Mouse (Mus musculus) CD4-positive helper T cell, adult 2 months (primary cell): Measurements from ENCODE around the gene Cetn2.

Source experiments
- DNase-seq: peaks from one replicate; pipeline ENCODE4 v3.0.0-alpha.2; 2012; ENCODE audit warnings: low read depth, missing footprints, low spot score

Gene Cetn2

DNA sequence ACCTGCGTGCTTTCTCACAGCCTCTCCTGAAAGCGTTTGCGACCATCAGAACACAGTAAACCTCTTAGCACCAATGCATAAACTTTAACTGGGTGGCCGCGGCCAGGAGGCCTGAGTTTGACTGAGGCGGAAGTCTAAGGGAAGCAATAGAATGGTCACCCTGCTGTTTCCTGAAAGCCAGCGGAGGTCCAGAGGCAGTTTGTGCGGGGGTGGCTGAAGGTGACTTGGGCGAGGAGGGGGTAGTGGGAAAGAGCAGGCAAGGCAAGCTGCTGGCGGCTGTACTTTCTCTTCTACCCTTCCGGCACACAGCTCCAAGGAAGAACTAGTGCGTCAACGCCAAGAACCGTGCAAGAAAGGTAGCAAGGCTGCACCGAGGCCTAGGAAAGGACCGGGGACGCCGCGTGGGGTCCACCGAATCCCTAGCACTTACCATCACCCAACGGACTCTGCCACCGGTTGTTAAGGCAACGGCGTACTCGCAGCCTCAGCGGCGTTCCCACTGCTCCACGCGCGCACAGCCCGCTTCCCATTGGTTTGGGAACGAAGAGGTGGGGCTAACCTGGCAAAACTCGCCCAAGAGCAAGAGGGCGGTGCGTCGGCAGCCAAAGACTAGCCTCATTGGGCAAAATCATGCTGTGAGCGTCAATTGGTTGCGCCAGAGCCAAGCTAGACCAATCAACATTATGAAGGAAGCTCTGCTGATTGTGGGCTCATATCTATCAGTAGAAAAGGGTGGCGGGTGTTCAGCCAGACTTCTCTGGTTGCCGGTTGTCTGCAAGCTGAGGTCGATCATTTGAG lies at the start of gene Cetn2, which contains the start of gene Nsdhl:
Cetn2 (minus strand) TSS at position 528 of the 798 bp plus-strand sequence.
Nsdhl (plus strand) TSS at position 674 of the 798 bp plus-strand sequence.
- peak; percentile 92 for DNase-seq

DNA sequence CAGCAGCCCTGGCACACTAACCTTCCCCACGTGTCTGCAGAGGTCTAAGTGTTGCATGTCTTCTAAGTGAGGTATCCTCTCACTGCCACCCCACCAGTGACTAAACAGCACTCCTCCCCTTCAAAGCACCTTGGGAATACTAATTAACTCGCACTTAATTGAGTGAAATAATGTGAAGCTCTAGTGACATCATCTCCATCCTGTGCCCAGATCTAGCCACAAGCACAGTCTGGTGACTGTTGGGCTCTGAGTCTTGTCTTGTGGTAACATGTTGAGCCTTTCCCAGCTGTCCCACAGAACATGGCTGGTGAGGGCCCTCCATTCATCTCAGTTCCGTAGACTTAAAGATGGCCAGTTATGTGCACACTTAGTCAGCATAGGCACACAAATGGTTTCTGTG lies 44.5 kb upstream of the Cetn2 start:
- DNase-seq = no peak

- no peak for DNase-seq
Observed at GRCm38 (mm10) chrX:72961511-72961910, 43.3 kb upstream of the Cetn2 start.

DNA sequence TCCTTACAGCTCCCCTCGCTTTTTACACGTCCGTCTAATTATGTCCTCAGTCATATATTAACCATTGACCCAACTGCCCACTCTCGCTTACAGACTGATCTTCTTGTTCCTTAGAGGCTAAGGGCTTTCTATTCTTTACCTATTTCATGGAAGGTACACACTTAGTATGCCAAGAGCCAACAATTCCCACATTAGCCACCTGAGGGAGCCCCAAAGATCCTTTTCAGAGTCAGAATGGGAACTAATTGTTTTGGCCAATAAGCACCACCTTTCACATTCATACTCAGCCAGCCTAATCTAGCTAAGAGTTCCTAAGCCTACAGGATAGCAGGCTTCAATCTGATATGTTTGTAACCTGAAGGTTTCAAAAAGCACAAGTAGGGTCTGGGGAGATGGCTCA lies 42.2 kb upstream of the Cetn2 start:
- DNase-seq = no peak

DNA sequence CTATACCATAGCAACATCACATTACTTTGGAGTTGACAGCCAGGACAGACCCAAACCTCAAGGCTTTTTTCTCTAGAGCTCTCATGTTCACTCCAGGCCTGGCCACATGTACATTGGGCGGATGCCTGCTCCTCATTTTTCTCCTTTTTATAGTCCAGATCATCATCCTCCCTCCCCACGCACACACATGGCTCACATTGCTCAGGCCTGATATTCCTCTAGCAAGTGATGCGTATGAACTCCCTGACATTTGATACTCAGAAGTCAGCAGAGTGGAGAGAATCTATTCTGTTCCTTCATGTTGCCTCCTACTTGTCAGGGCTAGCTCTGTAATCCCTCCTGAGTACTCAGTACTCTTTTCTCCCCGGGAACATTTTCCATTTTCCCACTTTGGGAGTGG lies 38.3 kb upstream of the Cetn2 start:
- no peak for DNase-seq

DNA sequence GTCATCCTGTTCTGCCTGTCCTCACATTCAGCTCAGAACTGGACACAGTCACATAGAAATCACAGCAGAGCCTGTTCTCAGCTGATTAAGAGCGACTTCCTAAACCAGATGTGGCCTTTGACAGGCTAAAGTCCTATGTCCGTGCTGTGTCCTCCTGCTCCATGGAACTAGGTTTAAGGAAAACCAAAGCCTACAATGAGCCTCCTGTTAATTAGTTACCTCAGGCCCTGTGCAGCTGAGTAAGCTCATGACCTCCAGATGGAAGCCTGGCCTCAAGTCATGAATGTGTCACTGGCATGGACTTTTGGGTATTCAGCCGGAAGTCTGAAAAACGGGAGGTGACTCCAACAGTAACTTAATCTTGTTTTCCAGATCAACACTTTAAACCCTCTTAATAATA lies 35.3 kb upstream of the Cetn2 start:
- DNase-seq = no peak

- no peak for DNase-seq
Observed at GRCm38 (mm10) chrX:72921391-72921790, 3.2 kb upstream of the Cetn2 start.

GRCm38 (mm10) chrX:72918682-72919059 lies 460 bp upstream of the Cetn2 start:
- no peak for DNase-seq

DNA sequence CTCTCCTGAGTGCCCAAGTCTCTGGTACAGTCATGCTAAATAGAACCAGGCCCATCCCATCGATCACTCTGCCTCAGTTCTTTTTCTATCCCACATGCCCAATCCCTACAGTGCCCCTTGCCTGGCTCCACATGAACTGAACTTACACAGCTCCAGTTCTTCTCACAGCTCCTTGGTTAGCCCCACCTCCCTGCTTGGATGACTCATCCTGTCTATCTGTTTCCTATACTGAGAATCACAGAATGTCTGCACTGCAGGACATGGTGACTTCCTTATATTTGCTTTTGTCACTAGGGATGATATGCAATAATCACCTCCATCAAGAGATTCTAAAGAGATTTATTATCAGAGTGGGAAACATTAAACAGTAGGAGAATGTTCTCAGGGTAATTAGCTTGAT lies 6.6 kb downstream of the Cetn2 start:
- DNase-seq = no peak

DNA sequence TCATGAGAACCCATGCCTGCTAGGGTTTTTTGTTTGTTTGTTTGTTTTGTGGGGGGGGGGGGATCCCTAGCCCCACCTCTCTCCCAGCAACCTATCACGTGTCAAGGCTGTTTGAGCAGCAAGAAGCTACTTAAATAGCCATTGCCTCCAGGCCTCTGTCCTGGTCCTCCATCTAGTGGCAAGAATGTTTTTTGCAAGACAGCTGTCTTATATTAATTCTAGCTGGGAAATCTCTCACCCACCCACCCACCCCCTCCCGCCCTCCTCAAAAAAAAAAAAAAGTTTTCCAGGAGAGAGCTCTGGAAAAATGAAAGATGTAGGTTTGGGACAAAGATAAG lies 9.8 kb downstream of the Cetn2 start:
- no peak for DNase-seq

GRCm38 (mm10) chrX:72907619-72908403 lies 10.4 kb downstream of the Cetn2 start:
- DNase-seq = no peak

- DNase-seq = no peak
Observed at GRCm38 (mm10) chrX:72902530-72902929, 15.7 kb downstream of the Cetn2 start.

- no peak for DNase-seq
Observed at GRCm38 (mm10) chrX:72896055-72896437, 22.2 kb downstream of the Cetn2 start.

DNA sequence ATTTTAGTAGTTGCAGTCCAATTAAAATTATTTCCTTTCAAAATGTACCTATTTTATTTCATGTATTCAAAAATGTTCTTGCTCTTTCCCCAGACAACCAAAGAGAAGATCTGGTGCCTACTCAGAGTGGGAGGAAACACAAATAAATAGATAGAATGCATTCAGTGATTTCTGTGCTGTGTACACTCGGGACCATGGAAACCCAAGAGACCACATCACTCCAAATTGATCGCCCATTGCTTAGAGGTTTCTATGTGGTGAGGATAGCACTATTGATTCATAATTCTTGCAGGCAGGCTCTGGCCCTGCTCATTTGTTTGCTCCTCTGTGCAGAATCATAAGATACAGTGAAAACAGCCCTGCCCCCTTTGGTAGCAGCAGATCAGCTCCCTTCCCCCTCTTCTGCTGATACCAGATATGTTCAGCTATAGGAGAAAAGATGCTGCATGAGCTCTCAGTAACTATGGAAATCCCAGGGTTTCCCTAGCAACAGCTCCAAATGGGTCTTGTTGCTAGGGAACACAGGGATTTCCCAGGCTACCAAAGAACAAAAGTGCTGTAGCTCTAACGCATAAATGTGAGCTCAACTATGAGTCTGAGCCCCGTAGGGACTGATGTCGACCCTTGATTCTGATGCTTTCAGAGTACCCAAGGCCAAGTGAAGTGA lies 22.7 kb downstream of the Cetn2 start:
- DNase-seq = no peak
